Mouse (Mus musculus) left cerebral cortex, postnatal 14 days (tissue): ENCODE measurements around the gene Scaf8. TPM values are rescaled to one million over a fixed set of nuclear protein-coding genes. Genes with fewer than 3 reads are reported as not detected.
A peak's percentile ranks its signal among the peaks of the same experiment; 100 is the strongest.
"Not testable (repeated sequence)": the region's sequence is repeated elsewhere in the genome, so short reads cannot be mapped to it uniquely, and the experiment has no call there.

ENCODE experiments used
- DNase-seq, 2 experiments: peaks; one replicate each; pipeline ENCODE4 v3.0.0; 2021 to 2022; ENCODE audit warnings: low spot score in 2 of 2, mixed read lengths in 1 of 2
- intact Hi-C: fragments of 180-260 bp; cut with DNase I; formaldehyde crosslinking; loops from one replicate; pipeline ENCODE4 v1.15.1; 2025
- long read RNA-seq, 2 experiments: library from polyadenylated mRNA; stranded (forward); transcript quantifications; one replicate each; pipeline ENCODE4 v2.0.0; 2021
- total RNA-seq, 2 experiments: library from RNA; stranded (reverse); gene quantifications; 2 replicates each; pipeline ENCODE4 v1.2.3; 2021

Scaf8 gene
- 10 to 100 TPM; 52.7 to 55.2 TPM for total RNA-seq
- long read RNA-seq, experiment 1, full-length matches to known transcripts: 6 of 31 reads
- long read RNA-seq, experiment 1, partial matches to known transcripts: 9 of 31 reads
- long read RNA-seq, experiment 1, other reads (novel, unspliced or antisense): 16 of 31 reads
- long read RNA-seq, experiment 2, full-length matches to known transcripts: 2 of 19 reads
- long read RNA-seq, experiment 2, partial matches to known transcripts: 8 of 19 reads
- long read RNA-seq, experiment 2, other reads (novel, unspliced or antisense): 9 of 19 reads

DNA sequence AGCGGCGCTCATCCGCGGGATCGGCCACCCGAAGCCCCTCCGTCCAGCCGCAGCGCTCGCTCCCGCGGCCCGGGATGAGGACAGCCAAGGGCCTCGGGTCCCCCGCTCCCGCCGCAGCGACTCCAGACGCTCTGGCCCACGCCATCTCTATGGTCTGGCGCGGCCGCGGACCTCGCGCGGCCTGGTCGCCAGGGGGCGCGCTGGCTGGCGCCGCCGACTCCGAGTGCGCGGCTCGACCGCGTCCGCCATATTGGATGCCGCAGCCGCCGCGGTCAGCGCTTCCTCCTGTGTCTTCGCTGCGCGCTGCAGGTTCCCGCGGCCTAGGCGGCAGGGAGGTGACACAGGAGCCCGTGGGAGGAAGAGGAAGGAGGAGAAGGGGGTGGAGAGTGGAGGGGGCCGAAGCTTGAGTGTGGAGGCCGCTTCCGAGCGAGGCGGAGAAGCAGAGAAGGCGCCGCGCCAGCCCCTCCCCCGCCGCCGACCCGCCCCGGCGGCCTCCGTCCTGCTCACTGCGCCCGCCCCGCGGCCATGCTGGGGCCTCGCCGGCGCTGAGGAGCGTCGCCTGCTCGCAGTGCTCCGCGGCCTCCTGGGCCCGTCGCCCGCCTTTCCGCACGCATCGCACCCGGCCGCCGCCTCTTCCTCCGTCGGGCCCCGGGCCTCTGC lies at the start of gene Scaf8:
Gene Scaf8, plus strand, starts transcription at position 253 of the 660 bp plus-strand sequence.
- DNase-seq: peak; percentile 94 to 95
- intact Hi-C loops: loop anchor here (5.0 kb wide), 1 partner anchor 87 kb away; no protein-coding TSS in a partner anchor

DNA sequence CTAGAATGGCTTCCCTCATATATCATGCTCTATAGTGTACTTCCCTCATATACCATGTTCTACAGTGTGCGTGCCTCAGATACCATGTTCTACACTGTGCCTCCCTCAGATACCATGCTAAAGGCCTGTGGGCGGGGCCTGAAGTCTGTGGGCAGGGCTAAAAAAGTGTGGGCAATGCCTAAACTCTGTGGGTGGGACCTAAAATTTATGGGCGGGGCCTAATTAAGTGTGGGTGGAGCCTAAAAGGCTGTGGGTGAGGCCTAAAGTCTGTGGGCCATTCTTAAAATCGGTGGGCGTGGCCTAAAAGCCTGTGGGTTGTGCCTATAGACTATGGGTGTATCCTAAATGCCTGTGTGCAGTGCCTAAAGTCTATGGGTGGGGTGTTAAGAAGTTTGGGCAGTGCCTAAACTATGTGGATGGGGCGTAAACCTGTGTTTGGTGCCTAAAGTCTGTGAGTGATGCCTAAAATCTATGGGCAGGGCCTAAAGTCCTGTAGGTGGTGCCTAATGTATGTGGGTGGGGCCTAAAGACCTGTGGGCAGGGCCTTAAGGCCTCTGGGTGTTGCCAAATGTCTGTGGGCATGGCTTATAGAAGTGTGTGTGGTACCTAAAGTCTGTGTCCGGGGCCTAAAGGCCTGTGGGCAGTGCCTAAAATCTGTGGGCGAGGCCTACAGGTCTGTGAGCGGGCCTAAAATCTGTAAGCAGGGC lies 39.5 kb upstream of the Scaf8 start:
- DNase-seq: no peak
- intact Hi-C loops: no loop called here

DNA sequence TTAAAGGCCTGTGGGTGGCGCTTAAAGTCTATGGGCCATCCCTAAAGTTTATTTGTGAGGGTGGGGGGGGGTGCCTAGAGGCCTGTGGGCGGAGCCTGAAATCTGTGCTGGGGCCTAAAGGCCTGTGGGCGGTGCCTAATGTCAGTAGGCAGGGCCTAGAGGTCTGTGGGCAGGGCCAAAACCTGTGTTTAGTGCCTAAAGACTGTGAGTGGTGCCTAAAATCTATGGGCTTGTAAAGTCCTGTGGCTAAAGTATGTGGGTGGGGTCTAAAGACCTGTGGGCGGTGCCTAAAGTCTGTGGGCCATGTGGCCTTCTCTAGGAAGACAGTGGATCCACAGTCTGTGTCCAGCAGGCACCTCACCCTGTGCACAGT lies 38.9 kb upstream of the Scaf8 start:
- no peak for DNase-seq
- intact Hi-C loops: no loop called here

DNA sequence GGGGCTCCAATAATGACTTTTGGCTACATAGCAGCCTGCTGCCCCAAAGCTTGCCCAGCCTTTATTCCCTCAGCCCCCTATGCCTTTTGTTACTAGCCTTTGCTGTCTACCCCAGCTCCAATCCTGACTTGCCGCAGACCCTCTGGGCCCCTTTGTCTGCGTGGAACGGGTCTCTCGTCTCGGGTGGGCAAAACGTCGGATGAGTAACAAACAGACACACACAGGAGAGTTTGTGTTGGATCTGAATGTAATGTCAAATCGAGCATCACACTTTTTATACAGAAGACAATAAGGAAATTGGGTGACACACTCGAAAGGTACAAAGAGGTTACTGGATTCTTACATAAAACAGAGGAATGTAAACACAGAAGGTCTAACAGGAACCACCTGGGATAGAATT lies 36.8 kb upstream of the Scaf8 start:
- intact Hi-C loops, DNase-seq: not testable (repeated sequence)

DNA sequence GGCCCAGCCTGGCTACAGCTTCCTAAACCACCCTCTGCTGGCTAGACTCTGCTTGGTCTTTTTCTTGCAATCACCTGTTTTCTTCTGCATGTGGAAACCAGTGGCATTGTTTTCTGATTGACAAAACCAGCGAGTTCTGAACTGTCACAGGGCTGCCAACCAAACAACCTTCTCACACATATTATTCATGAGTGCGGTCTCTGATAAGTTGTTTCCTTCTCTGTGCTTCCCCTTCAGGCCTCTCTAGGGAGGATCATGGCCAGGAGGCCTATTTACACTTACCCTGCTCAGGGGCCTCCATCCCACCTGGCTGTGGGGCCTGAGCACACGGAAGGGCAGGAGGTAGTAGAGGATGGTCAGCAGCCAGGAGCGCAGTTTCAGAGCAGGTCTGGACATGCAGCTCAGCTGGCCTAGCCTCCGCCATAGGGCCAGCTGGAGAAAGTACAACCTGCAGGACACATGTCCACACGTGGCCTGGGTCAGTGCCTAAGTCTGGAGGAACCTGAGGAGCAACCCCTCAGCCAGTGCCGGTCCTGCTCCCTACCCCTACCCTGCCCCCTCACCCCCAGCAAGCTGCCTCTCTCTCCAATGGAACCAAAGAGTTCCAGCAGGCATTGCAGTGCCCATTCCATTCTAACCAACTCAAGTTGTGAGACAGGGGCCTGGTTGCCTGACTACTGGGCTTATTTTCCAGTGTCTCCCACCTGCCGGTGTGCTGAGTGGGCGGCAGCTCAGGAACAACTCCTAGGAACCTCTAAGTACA lies 34.0 kb upstream of the Scaf8 start:
- DNase-seq: not testable (repeated sequence)

DNA sequence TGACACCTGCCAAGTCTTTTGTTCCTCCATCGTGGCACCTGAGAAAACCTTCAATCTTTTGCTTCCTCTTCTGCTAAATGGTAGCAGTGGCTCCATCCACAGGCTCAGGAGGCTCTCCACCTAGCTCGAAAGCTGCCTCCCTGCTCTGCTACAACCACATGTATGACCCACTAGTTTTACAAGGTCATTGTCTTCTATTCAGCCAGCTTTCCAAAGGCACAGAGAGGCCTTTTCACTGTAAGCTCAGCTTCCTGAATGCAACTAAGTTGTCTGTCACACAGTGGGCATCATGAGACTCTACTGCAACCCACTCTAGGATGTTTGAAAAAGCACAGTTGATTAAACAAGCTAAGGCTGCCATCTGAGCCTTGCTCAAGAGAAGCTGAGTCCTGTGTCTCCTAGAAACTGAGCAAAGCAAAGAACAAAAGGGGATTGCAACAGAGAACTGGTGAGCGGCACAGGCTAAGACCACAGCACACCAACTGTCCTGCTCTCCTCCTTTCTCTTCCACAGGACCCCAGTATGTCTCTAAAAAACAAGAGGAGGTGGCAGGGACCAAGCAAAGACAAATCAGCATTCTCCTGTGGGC lies 33.2 kb upstream of the Scaf8 start:
- intact Hi-C loops: not testable (repeated sequence)
- DNase-seq: peak; percentile 75 to 97

More for the DNA sequence above, 34.0 kb upstream of the Scaf8 start:
- intact Hi-C loops: not testable (repeated sequence)

DNA sequence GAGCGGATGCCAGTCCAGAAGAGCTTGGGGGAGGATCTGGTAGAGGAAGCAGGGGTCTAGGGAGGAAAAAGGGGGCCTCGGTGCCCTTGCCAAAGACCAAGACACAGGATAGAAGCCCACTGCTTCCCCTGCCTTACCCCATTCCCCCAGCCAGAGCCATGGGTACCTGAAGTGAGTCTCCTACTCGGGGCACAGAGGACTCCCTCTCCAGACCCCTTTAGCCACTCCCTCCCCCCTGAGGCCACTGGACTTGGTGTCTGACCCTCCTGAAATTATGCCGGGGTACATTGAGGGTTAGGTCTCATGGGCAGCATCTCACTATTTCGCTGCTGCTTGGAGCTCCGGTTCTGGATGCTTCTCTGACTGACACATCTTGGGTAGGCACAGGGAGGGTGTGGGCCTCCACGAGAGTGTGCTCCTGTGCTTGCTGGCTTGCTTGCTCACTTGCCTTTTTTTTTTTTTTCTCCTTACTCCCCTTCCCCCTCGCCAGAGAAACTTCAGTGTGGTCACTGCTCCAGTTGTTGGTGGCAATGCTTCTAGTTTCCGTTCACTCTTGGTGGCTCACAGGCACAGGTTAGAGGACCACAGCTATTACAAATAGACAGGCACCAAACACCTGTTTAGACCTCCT lies 32.5 kb upstream of the Scaf8 start:
- intact Hi-C loops: not testable (repeated sequence)
- peak; percentile 46 to 77 for DNase-seq

DNA sequence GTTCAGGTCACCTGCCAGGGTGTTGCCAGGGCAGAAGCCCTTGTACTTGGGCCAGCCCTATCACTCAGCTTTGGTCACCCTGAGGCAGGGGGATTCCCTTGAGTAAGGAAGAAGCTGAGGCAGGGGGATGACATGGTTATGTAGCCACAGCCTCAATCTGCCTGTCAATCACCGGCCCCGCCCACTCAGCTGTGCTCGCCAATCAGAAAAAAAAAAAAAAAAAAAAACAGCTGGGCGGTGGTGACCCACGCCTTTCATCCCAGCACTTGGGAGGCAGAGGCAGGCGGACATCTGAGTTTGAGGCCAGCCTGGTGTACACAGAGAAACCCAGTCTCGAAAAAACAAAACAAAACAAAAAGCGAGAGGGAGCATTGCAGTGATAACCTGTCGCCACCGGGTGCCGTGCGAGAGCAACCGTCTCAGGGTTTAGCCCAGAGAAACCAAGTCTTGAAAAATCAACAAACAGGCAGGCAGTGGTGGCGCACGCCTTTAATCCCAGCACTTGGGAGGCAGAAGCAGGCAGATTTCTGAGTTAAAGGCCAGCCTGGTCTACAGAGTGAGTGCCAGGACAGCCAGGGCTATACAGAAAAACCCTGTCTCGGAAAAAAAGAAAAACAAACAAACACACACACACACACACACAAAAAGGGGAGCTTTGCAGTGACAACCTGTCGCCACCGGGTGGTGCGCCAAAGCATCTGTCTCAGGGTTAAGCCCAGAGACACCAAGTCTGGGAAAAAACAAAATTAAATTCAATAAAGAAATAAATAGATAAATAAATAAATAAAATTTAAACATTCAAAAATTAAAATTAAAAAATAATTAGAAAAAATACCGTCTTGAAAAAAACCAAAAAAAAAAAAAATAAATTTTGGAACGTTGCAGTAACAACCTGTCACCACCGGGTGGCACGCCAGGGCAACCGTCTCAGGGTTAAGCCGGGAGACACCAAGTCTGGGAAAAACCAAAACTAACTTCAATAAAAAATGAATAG lies 31.7 kb upstream of the Scaf8 start:
- peak; percentile 68 to 75 for DNase-seq
- intact Hi-C loops: not testable (repeated sequence)

DNA sequence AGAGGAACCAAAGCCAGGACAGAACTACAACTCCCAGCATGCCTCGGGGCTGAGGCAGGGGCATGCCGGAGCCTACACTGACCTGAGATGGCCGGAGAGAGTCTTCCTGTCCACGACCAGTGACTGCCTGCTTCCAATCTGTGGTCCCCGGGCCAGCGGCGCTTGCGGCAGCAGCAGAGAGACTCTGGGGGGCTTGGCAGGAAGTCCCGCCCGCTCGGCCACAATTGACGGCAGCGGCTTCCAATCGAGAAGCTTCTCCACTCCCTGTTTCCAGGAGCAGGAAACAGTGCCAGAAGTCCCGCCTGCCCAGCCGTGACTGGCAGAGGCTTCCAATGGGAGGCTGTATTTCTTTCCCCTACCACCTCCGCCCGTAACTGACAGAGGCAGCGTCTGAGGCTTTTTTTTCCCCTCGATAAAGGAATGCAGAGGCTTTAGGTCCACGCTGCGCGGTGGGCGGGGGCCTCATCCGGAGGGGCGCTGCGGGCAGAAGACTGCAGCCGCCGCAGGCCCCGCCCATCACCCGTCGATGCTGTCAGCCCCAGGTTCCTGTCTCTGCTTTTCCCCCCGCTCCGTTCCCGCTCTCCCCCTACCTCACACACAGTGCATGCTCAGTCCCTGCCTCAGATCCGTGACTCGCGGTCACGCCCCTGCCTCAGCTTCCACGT lies 30.8 kb upstream of the Scaf8 start:
- DNase-seq: peak; percentile 94 to 95
- intact Hi-C loops: no loop called here

DNA sequence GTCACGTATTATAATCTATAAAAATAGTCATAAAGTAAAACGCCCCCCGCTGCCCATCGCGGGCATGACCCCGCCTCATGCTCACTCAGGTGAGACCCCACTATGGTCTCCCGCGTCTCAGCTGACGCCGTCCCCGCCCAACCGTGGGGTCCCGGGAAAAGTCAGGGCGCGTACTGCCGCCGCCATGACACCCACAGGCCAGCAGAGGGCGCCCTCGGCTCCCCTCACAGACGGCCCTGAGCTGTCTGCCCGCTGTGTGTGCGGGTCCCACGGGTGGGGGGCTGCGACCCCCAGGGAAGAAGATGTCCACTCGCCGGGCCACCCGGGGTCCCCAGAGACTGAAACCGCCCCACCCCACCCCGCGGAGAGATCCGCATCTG lies 30.2 kb upstream of the Scaf8 start:
- intact Hi-C loops: no loop called here
- peak; percentile 82 to 84 for DNase-seq

DNA sequence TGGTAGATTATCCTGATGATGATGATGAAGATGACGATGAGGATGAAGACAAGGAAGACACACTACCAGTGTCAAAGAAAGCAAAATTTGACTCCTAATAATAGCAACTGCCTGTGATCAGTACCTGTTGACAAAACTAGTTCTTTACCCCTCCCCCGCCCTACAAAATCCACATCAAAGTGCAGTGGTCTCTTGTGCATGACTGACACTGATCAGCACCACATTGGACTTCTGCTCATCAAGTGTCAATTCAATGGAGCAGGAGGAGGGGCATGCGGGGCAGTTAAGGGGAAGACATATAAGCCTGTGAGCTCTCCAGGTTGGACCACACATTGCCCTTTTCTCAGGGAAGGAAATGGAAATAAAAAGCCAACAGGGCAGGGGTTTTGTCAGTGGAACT lies 29.6 kb upstream of the Scaf8 start:
- intact Hi-C loops: loop anchor here (5.0 kb wide), 1 partner anchor 137 kb away; no protein-coding TSS in a partner anchor
- no peak for DNase-seq

DNA sequence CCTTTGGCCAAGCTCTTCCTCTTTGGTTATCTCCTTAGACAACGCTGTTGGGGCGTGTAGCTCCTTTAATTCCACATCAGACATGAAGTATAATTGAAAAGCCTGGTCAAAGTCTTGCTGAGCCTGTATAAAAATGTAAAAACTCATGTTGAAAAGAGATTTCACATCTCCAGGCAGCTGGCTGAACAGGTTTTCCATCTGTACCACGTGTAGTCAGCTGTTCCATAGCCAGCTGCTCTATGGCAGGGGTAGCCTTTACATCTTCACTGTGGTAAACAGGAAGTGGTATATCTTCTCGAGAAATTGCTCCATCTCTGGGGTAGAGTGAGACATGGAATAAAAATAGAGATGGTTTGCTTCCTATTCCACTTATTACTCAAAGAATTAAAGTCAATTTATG lies 22.1 kb upstream of the Scaf8 start:
- no peak for DNase-seq
- intact Hi-C loops: no loop called here

DNA sequence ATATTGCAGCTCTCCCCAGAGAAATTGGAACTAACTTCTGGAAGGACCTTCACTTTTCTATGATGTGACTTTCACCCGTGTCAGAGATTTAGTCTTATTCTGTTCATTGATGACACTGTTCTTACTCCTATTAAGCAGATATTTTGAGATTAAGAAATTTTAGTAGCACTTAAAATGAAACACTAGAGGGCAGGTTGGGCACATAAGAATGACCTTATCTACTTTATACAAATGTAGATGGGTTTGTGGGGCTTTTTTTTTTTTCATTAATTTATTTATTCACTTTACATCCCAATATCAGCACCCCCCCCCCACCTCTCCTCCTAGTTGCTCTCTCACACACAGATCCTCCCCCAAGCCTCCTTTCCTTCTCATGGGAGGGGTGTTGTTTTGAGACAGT lies 15.5 kb upstream of the Scaf8 start:
- intact Hi-C loops, DNase-seq: not testable (repeated sequence)

DNA sequence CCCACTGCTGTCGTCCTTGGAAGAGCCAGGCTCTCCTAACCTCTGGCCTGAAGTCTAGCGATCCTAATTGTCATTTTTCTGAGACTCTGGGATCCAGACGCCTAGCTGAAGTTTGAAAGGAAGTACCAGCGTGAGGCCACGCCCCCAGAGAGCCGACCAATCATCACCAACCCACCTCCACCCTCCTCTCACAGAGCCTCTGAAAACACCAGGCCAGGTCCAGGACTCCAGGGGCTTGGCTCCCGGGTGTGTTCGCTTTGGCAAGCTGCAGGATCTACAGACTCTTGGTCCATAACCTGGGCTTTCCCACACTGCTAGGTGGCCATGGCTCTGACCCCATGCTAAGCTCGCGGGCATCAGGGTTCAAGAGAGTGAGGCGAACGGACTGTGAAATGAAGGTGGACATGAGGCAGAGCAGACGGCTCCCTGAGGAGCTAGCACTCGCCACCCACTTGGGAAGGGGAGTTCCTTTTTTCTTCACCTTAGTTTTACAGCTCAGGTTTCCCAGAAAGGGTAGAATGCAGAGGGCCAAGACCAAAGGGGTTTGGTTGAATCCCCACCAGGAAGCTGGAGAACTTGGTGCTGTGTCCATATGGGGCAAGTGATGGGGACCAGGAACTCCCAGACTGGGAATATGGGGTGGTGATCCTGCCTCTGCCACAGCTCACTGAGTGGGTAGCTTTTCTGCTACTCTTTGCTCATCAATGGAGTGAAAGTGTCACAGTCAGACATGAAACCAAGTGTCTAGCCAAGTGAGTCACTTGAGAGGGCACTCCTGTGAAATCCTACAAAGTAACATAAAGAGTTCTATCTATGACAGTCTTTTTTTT lies 12.2 kb upstream of the Scaf8 start:
- peak in 1 of 2 experiments; percentile 36 for DNase-seq
- intact Hi-C loops: loop anchor here (5.0 kb wide), 1 partner anchor 120 kb away; no protein-coding TSS in a partner anchor

DNA sequence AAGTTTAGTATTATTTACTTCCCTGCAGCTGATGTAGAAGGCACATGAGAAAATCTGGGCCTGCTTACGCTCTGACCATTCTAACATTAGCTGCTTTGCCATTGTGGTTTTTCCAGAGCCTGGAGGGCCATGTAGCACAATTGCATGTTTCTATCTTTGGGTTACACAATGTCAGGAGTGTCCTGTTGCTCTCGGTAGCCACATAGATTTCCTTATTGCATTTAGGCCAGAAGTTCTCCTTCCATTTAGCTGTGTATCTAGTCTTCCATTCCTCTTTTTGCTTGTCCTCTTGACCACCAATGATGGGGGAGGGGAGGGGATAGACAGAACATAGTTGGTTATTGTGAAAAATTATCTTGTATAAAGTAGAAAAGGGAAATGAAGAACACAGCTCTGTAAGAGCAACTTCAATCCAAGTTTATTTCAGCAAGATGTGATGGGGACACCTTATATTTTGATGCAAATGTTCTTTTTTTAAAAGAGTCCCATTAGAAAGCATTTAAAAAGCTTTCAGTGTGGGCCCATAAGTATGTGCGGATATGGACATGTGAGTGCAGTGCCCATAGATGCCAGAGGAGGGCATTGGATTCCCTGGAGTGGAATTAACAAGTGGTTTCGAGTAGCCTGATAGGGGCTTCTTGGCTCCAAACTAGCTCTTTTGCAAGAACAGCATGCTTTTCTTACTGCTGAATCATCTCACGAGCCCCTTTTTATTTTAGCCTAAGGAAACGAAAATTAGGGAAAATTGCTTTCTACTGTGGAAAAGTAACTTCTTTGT lies 10.4 kb upstream of the Scaf8 start:
- DNase-seq: no peak
- intact Hi-C loops: loop anchor here (5.0 kb wide), 1 partner anchor 118 kb away; no protein-coding TSS in a partner anchor

DNA sequence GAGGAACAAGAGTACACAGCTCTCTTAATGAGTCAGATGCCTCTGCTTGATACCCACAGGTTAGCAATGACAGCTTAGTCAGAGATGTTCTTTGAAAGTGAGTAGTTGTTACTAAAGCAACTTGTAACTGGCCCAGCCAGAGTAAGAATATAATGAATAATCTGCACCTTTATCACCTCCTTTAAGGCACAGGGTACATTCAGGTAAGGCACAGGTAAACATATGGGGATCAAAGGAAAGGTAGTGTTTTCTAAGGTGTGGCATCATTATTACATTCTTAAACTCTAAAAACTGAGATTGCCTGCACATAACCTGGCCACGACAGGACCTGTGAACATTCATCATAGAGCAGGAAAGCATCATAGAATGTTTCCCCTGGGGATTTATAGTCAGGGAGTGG lies 9.8 kb upstream of the Scaf8 start:
- intact Hi-C loops: no loop called here
- DNase-seq: no peak
